Mouse (Mus musculus) naive thymus-derived CD4-positive, alpha-beta T cell, adult 5 months (primary cell): ENCODE data around the gene Ube2l3. TPM values are rescaled to one million over a fixed set of nuclear protein-coding genes. Genes with fewer than 3 reads are reported as not detected.

Experiments used
- polyA plus RNA-seq: library from polyadenylated mRNA; unstranded; fragments of 100-300 nt; shearing (Covaris generic); gene quantifications from one replicate; pipeline ENCODE4 v1.2.1, GENCODE M21; 2017

The Ube2l3 gene
- polyA plus RNA-seq: 196 TPM

GRCm38 (mm10) chr16:17202549-17202948, at the start of gene Ube2l3:
Ube2l3 (minus strand) TSS chr16:17202649.

GRCm38 (mm10) chr16:17232794-17233701, 30.6 kb upstream of the Ube2l3 start, which contains the start of gene Hic2:
Hic2 (plus strand) TSS chr16:17233572.

GRCm38 (mm10) chr16:17208389-17209361, 6.2 kb upstream of the Ube2l3 start, which contains the start of gene Rimbp3:
Rimbp3 (plus strand) TSS chr16:17208603.

GRCm38 (mm10) chr16:17146772-17147235, 55.6 kb downstream of the Ube2l3 start, which contains the start of gene Ccdc116:
Ccdc116 (minus strand) TSS chr16:17147229.

GRCm38 (mm10) chr16:17144339-17144738, 58.1 kb downstream of the Ube2l3 start, which contains the start of gene Ydjc:
Ydjc (plus strand) TSS chr16:17144621.

GRCm38 (mm10) chr16:17132089-17132905, 70.2 kb downstream of the Ube2l3 start, which contains the start of gene Sdf2l1:
Sdf2l1 (minus strand) TSS chr16:17132383.

GRCm38 (mm10) chr16:17124871-17125520, 77.5 kb downstream of the Ube2l3 start, which contains the start of gene 2610318N02Rik:
2610318N02Rik (minus strand) TSS chr16:17125167.

GRCm38 (mm10) chr16:17110771-17111743, 91.4 kb downstream of the Ube2l3 start, which contains the start of gene Ppil2:
Ppil2 (minus strand) TSS chr16:17111257.

Other genes starting within 250 kb of the Ube2l3 start
- 171 TPM for gene Mapk1, start 219.3 kb downstream of the Ube2l3 start, polyA plus RNA-seq
- gene Ypel1, start 133.0 kb downstream of the Ube2l3 start, polyA plus RNA-seq: 1.5 TPM
- 185 TPM for gene Ppil2, start 91.4 kb downstream of the Ube2l3 start, polyA plus RNA-seq
- 1.5 TPM for gene 2610318N02Rik, start 77.5 kb downstream of the Ube2l3 start, polyA plus RNA-seq
- 16.5 TPM for gene Sdf2l1, start 70.3 kb downstream of the Ube2l3 start, polyA plus RNA-seq
- gene Ydjc, start 58.0 kb downstream of the Ube2l3 start, polyA plus RNA-seq: 3.6 TPM
- 0.97 TPM for gene Ccdc116, start 55.4 kb downstream of the Ube2l3 start, polyA plus RNA-seq
- not detected for gene Rimbp3, start 6.0 kb upstream of the Ube2l3 start, polyA plus RNA-seq
- gene Hic2, start 30.9 kb upstream of the Ube2l3 start, polyA plus RNA-seq: 5.5 TPM
- gene Tmem191c, start 73.4 kb upstream of the Ube2l3 start, polyA plus RNA-seq: 108 TPM
- 0.36 TPM for gene Serpind1, start 128.7 kb upstream of the Ube2l3 start, polyA plus RNA-seq
- gene Snap29, start 203.3 kb upstream of the Ube2l3 start, polyA plus RNA-seq: 18.1 TPM
- gene Pi4ka, start 203.7 kb upstream of the Ube2l3 start, polyA plus RNA-seq: 79.1 TPM
- gene Crkl, start 249.3 kb upstream of the Ube2l3 start, polyA plus RNA-seq: 64.9 TPM